Mouse (Mus musculus) kidney, embryonic 15.5 days (tissue): ENCODE measurements around the gene Hcfc1. TPM values are rescaled to one million over a fixed set of nuclear protein-coding genes. Genes with fewer than 3 reads are reported as not detected.

Source experiments
- ATAC-seq: fragments of 200-750 bp; cut with Nextera tagmentation; replicated peaks from 2 replicates; pipeline ENCODE4 v1.8.0; 2017; ENCODE audit warnings: moderate TSS enrichment; ENCODE audit not compliant: low FRiP score
- H3K27ac ChIP-seq: fragments of 300-500 bp; sonication (generic); 2 replicates; pipeline ENCODE4 v1.5.1; 2015; ENCODE audit warnings: mild to moderate bottlenecking, inconsistent platforms
- H3K27me3 ChIP-seq: fragments of 300-500 bp; sonication (generic); 2 replicates; pipeline ENCODE4 v1.6.1; 2015; ENCODE audit warnings: inconsistent platforms
- H3K36me3 ChIP-seq: fragments of 300-500 bp; sonication (generic); 2 replicates; pipeline ENCODE4 v1.6.1; 2015; ENCODE audit warnings: inconsistent platforms
- H3K4me1 ChIP-seq: fragments of 300-500 bp; sonication (generic); 2 replicates; pipeline ENCODE4 v1.6.1; 2015; ENCODE audit warnings: inconsistent platforms
- H3K4me2 ChIP-seq: fragments of 300-500 bp; sonication (generic); 2 replicates; pipeline ENCODE4 v1.6.1; 2015; ENCODE audit warnings: moderate library complexity, mild to moderate bottlenecking, inconsistent platforms
- H3K4me3 ChIP-seq: fragments of 300-500 bp; sonication (generic); replicated peaks from 2 replicates; pipeline ENCODE4 v1.5.1; 2015; ENCODE audit warnings: mild to moderate bottlenecking, inconsistent platforms
- H3K9ac ChIP-seq: fragments of 300-500 bp; sonication (generic); 2 replicates; pipeline ENCODE4 v1.6.1; 2015; ENCODE audit warnings: mild to moderate bottlenecking, inconsistent platforms
- H3K9me3 ChIP-seq: fragments of 300-500 bp; sonication (generic); replicated peaks from 2 replicates; pipeline ENCODE4 v1.6.1; 2016; ENCODE audit warnings: inconsistent platforms
- WGBS: fragments of 180-500 bp; shearing (Covaris S2); methylation state at CpG from one replicate; pipeline ENCODE4 v1.1.7; 2015; ENCODE audit warnings: mixed read lengths; 5-methylcytosine and 5-hydroxymethylcytosine counted together
- polyA plus RNA-seq: library from polyadenylated mRNA; unstranded; fragments of >200 nt; fragmentation: Nextera tagmentation; extraction: Ambion mirVana; gene quantifications from 2 replicates; pipeline ENCODE4 v1.2.1, GENCODE M21; 2015

Hcfc1 gene
- polyA plus RNA-seq, 1 experiment from 2014 or later = 60.5 TPM

GRCm38 (mm10) chrX:73931871-73932270, 34.3 kb downstream of the Hcfc1 start:
- WGBS = 75% methylated on average over 2 of the region's 2 CpGs
- Histone ChIP-seq H3K4me2 (no peak overlapping the region), H3K36me3 (no peaks in the 10 kb centered on the region), H3K27me3 (peaks cover 4% of the 10 kb centered on the region; the same call in 1 of the 2 replicates), H3K27ac (no peak overlapping the region), H3K9me3 (no peaks in the 10 kb centered on the region), H3K4me1 (peaks cover 4% of the 10 kb centered on the region), H3K4me3 (no peak overlapping the region), H3K9ac (no peak overlapping the region)
- ATAC-seq = no peak

- Histone ChIP-seq H3K9ac (no peak within 1 kb of the TSS), H3K27me3 (peaks cover 4% of the 10 kb centered on the region; the same call in 1 of the 2 replicates), H3K4me1 (peaks cover 4% of the 10 kb centered on the region), H3K9me3 (no peaks in the 10 kb centered on the region), H3K4me2 (peak within 1 kb of the TSS; percentile 53), H3K4me3 (peak within 1 kb of the TSS; percentile 38), H3K36me3 (no peaks in the 10 kb centered on the region), H3K27ac (no peak within 1 kb of the TSS)
- ATAC-seq = peak; percentile 94
- 36% methylated on average over 17 of the region's 17 CpGs for WGBS
Observed at GRCm38 (mm10) chrX:73930402-73931062, 35.6 kb downstream of the Hcfc1 start, which contains the start of gene Renbp. TSS of gene Renbp (minus strand) at chrX:73930850.

- peak overlapping the region; percentile 48; the same call in 1 of the 2 replicates for H3K9ac ChIP-seq
- peak overlapping the region; percentile 88; the same call in 1 of the 2 replicates for H3K27ac ChIP-seq
Observed at GRCm38 (mm10) chrX:73922550-73922882, 43.6 kb downstream of the Hcfc1 start.

GRCm38 (mm10) chrX:73921823-73922549, 44.2 kb downstream of the Hcfc1 start, which contains the start of the genes Arhgap4 and Naa10:
TSS of gene Arhgap4 (minus strand) at chrX:73921870.
TSS of gene Naa10 (minus strand) at chrX:73921944.
- Histone ChIP-seq H3K4me2 (peak within 1 kb of the TSS; percentile 70), H3K9me3 (no peaks in the 10 kb centered on the region), H3K27ac (peak within 1 kb of the TSS; percentile 88), H3K36me3 (peaks cover 28% of the 10 kb centered on the region), H3K4me1 (peaks cover 4% of the 10 kb centered on the region; the same call in 1 of the 2 replicates), H3K9ac (peak within 1 kb of the TSS; percentile 59), H3K27me3 (no peaks in the 10 kb centered on the region), H3K4me3 (peak within 1 kb of the TSS; percentile 63)
- peak; percentile 97 for ATAC-seq
- WGBS = 18% methylated on average over 43 of the region's 43 CpGs

More at GRCm38 (mm10) chrX:73922550-73922882, 43.6 kb downstream of the Hcfc1 start:
- peak overlapping the region; percentile 70 for H3K4me2 ChIP-seq
- H3K36me3 ChIP-seq = peaks cover 23% of the 10 kb centered on the region
- H3K4me1 ChIP-seq = peaks cover 4% of the 10 kb centered on the region; the same call in 1 of the 2 replicates
- 76% methylated on average over 8 of the region's 8 CpGs for WGBS
- no peaks in the 10 kb centered on the region for H3K9me3 ChIP-seq
- H3K27me3 ChIP-seq = no peaks in the 10 kb centered on the region
- peak overlapping the region; percentile 63 for H3K4me3 ChIP-seq
- ATAC-seq = no peak

- Histone ChIP-seq H3K4me2 (peak overlapping the region; percentile 64), H3K27me3 (no peaks in the 10 kb centered on the region), H3K9ac (peak overlapping the region; percentile 59), H3K9me3 (no peaks in the 10 kb centered on the region), H3K36me3 (peaks cover 30% of the 10 kb centered on the region), H3K4me1 (peaks cover 4% of the 10 kb centered on the region; the same call in 1 of the 2 replicates), H3K27ac (peak overlapping the region; percentile 83), H3K4me3 (peak overlapping the region; percentile 63)
- WGBS = 26% methylated on average over 34 of the region's 34 CpGs
- peak; percentile 49 for ATAC-seq
Observed at GRCm38 (mm10) chrX:73921285-73921822, 44.8 kb downstream of the Hcfc1 start.

GRCm38 (mm10) chrX:73918631-73919030, 47.5 kb downstream of the Hcfc1 start:
- WGBS = 89% methylated on average over 5 of the region's 5 CpGs
- Histone ChIP-seq H3K27ac (no peak overlapping the region), H3K4me3 (no peak overlapping the region), H3K4me1 (peaks cover 6% of the 10 kb centered on the region; the same call in 1 of the 2 replicates), H3K27me3 (no peaks in the 10 kb centered on the region), H3K36me3 (peaks cover 30% of the 10 kb centered on the region), H3K4me2 (no peak overlapping the region), H3K9ac (no peak overlapping the region), H3K9me3 (no peaks in the 10 kb centered on the region)
- no peak for ATAC-seq

GRCm38 (mm10) chrX:73916945-73917344, 49.2 kb downstream of the Hcfc1 start:
- WGBS = 89% methylated on average over 8 of the region's 8 CpGs
- H3K27me3 ChIP-seq = no peaks in the 10 kb centered on the region
- peaks cover 6% of the 10 kb centered on the region; the same call in 1 of the 2 replicates for H3K4me1 ChIP-seq
- no peak overlapping the region for H3K9ac ChIP-seq
- H3K4me3 ChIP-seq = no peak overlapping the region
- no peak for ATAC-seq
- H3K27ac ChIP-seq = no peak overlapping the region
- no peaks in the 10 kb centered on the region for H3K9me3 ChIP-seq
- peaks cover 30% of the 10 kb centered on the region for H3K36me3 ChIP-seq
- H3K4me2 ChIP-seq = no peak overlapping the region

- peak overlapping the region; percentile 20 for H3K4me3 ChIP-seq
- no peaks in the 10 kb centered on the region for H3K27me3 ChIP-seq
- H3K4me1 ChIP-seq = peaks cover 7% of the 10 kb centered on the region; the same call in 1 of the 2 replicates
- H3K27ac ChIP-seq = peak overlapping the region; percentile 82
- no peaks in the 10 kb centered on the region for H3K9me3 ChIP-seq
- WGBS = 26% methylated on average over 31 of the region's 31 CpGs
- peak; percentile 98 for ATAC-seq
- H3K4me2 ChIP-seq = peak overlapping the region; percentile 44
- H3K36me3 ChIP-seq = peaks cover 30% of the 10 kb centered on the region
- peak overlapping the region; percentile 8; the same call in 1 of the 2 replicates for H3K9ac ChIP-seq
Observed at GRCm38 (mm10) chrX:73914827-73915703, 51.1 kb downstream of the Hcfc1 start.

GRCm38 (mm10) chrX:73911588-73911987, 54.6 kb downstream of the Hcfc1 start:
- H3K9me3 ChIP-seq = no peaks in the 10 kb centered on the region
- H3K4me1 ChIP-seq = peaks cover 7% of the 10 kb centered on the region; the same call in 1 of the 2 replicates
- H3K27ac ChIP-seq = no peak overlapping the region
- H3K4me3 ChIP-seq = no peak overlapping the region
- H3K9ac ChIP-seq = no peak overlapping the region
- no peak overlapping the region for H3K4me2 ChIP-seq
- no peaks in the 10 kb centered on the region for H3K36me3 ChIP-seq
- H3K27me3 ChIP-seq = no peaks in the 10 kb centered on the region
- ATAC-seq = no peak
- WGBS = 74% methylated on average over 2 of the region's 2 CpGs

- Histone ChIP-seq H3K36me3 (no peaks in the 10 kb centered on the region), H3K4me3 (peak overlapping the region; percentile 23), H3K4me1 (peaks cover 7% of the 10 kb centered on the region; the same call in 1 of the 2 replicates), H3K9ac (no peak overlapping the region), H3K27ac (no peak overlapping the region), H3K4me2 (peak overlapping the region; percentile 52), H3K27me3 (no peaks in the 10 kb centered on the region), H3K9me3 (no peaks in the 10 kb centered on the region)
- no peak for ATAC-seq
- WGBS = 14% methylated on average over 26 of the region's 26 CpGs
Observed at GRCm38 (mm10) chrX:73911156-73911555, 55.0 kb downstream of the Hcfc1 start.

- peaks cover 7% of the 10 kb centered on the region; the same call in 1 of the 2 replicates for H3K4me1 ChIP-seq
- no peaks in the 10 kb centered on the region for H3K36me3 ChIP-seq
- H3K4me2 ChIP-seq = peak overlapping the region; percentile 52
- no peak overlapping the region for H3K4me3 ChIP-seq
- no peaks in the 10 kb centered on the region for H3K9me3 ChIP-seq
- no peak for ATAC-seq
- no peak overlapping the region for H3K9ac ChIP-seq
- no peaks in the 10 kb centered on the region for H3K27me3 ChIP-seq
- H3K27ac ChIP-seq = no peak overlapping the region
Observed at GRCm38 (mm10) chrX:73910451-73910850, 55.7 kb downstream of the Hcfc1 start.
